In the genomic region with DNA sequence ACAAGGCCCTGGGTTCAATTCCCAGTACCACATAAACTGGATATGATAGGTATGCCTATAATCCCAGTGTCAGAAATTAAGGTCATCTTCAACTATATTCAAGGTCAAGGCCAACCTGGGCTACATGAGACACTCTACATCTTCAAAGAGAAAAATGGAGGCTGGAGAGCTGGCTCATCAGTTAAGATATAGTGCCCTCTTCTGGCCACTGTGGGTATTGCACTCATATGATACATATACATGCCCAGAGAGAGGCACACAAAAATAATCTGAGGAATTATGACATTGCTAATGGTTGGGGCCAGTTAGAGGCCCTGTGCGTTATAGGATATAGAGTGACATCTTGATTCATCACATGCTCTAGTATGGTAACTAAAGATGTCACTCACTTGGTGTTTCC, we compare ENCODE assay signal across 14 mouse cellular contexts.
DNase-seq lines count a peak whose midpoint lies in the region; TF ChIP-seq lines count a peak whose summit lies in the region.
"Had no signal": no experiment of that assay in that cellular context is flagged by ENCODE, and none has a peak within 500 bp of the region (broad histone marks: within the 10 kb centered on the region; RNA-seq: fewer than 3 reads in every experiment).

No protein-coding gene starts in this region.

- WGBS in heart, adult 2 months = 94% methylated on average over 1 of the region's 1 CpGs

- TF ChIP-seq EP300 in heart, adult 2 months (IDR thresholded peaks at IDR 0.05; ENCODE audit: insufficient read depth, low read depth, low read length) = no peak

- no peak for TF ChIP-seq POLR2A in heart, adult 2 months (IDR thresholded peaks at IDR 0.05; ENCODE audit: insufficient read depth, low read depth, low read length)

- H3K4me3 ChIP-seq in heart, adult 2 months = no peak overlapping the region
- H3K4me3 ChIP-seq: heart, embryonic 15.5 days had no signal

- no peaks in the 10 kb centered on the region for H3K36me3 ChIP-seq in heart, adult 2 months (ENCODE audit: control insufficient read depth, insufficient read depth, low read length)
- H3K36me3 ChIP-seq: heart, embryonic 15.5 days had no signal

- H3K4me1 ChIP-seq in heart, adult 2 months (ENCODE audit: control insufficient read depth, insufficient read depth, low read length) = no peaks in the 10 kb centered on the region; the same call in 1 of the 2 replicates

- H3K27ac ChIP-seq in heart, adult 2 months = no peak overlapping the region
- H3K27ac ChIP-seq: heart, embryonic 15.5 days had no signal

- no peak overlapping the region for H3K9ac ChIP-seq in heart, adult 2 months (ENCODE audit: low read depth, low read length)
- H3K9ac ChIP-seq: heart, embryonic 15.5 days had no signal

- H3K27me3 ChIP-seq in heart, adult 2 months (ENCODE audit: control insufficient read depth, insufficient read depth, low read length) = no peaks in the 10 kb centered on the region
- H3K27me3 ChIP-seq: heart, embryonic 15.5 days; Patski had no signal

- no peaks in the 10 kb centered on the region; the same call in 1 of the 2 replicates for H3K79me2 ChIP-seq in heart, adult 2 months (replicated peaks; ENCODE audit: control insufficient read depth, insufficient read depth, low read length)

- peak; percentile 63 for TF ChIP-seq CTCF in heart, adult 2 months (IDR thresholded peaks at IDR 0.05)

- no peak for DNase-seq in heart, adult 2 months
- DNase-seq in heart, postnatal 36 days = no peak
- DNase-seq in retina, postnatal 1 day = peak; percentile 55
- DNase-seq in retina, embryonic 14.5 days (ENCODE audit: low spot score) = no peak
- peak; percentile 45 for DNase-seq in c-Kit-negative CD71-positive TER-119-positive erythroid progenitor cells, embryonic 14.5 days (ENCODE audit: low read depth, low spot score)
- no peak for DNase-seq in spleen, postnatal 4 days (ENCODE audit: low spot score in 2 of 2)
- DNase-seq in embryo, embryonic 11 days = no peak
- DNase-seq: adrenal gland, postnatal 25 days; cerebellum, postnatal 36 days; gastrocnemius, postnatal 10 days; left cerebral cortex, postnatal 4 days; thymus, adult 18-20 months had no signal

- intact Hi-C loops in heart, adult 2 months (cut with DNase I) = no loop called here
- intact Hi-C loops in heart, postnatal 36 days (cut with DNase I) = no loop called here

Comparison
In these comparisons a context has a peak if more than half of its experiments do, and no peak if none do; other contexts are left out.
1. DNase-seq: peak in retina, postnatal 1 day (single experiment) and c-Kit-negative CD71-positive TER-119-positive erythroid progenitor cells, embryonic 14.5 days (single experiment); none in heart, adult 2 months (0 of 2), heart, postnatal 36 days (0 of 2), retina, embryonic 14.5 days (single experiment), spleen, postnatal 4 days (0 of 2) and embryo, embryonic 11 days (single experiment).